Mouse (Mus musculus): ENCODE results near the gene Ch25h. TPM values are rescaled to one million over a fixed set of nuclear protein-coding genes. Genes with fewer than 3 reads are reported as not detected.

Ch25h gene
- total RNA-seq (2021): under 1 TPM in 1 of 2 experiments, not detected in 1; 0.42 TPM

DNA sequence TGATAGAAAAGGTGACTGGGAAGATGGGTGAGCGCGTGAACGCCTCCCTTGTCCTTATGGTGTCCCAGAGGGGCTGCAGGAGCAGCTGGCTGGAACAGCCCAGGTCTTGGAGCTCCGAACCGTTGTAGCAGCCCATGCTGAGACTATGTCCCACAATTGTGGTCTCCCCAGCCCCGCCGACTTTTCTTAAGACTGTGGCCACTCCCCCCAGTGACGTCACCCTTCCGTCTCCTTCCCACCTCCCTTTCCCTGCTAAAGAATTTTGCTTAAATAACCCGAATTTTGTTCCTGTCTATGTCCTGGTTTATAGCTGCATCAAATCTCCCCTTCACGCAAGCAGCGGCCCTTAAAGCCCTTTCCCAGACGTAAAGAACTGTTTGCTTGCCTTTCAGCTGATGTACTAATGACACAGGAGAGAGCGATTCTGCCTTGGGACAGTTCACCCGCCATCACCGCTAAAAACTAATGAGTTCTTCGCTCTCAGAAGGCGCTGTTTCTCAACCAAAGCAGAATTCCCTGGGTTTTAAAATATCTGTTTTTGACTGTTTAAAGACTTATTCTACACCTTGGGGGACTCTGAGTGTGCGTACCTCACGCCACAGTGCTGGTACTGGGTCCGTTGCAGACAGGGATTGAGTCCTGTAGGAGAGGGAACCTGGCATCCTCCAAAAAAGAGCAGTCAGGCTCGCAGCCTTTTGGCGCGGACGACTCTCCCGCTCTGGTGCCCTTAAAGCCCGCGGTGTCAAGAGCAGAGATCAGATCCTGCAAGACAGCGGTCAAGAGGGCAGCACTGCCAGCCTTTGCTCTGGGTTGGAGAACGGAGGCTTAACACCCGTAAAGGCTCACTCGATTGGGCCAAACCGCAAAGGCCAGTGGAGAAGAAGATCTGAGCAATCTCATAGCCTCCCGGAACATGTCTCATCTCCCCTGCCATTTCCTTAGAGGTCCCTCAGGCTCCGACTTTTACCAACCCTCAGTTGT is at the start of gene Ch25h:
Gene Ch25h, minus strand, starts transcription at position 174 of the 981 bp plus-strand sequence.
- intact Hi-C loops (cut with DNase I): loop anchor here (5.0 kb wide), 1 partner anchor 83 kb away; no protein-coding TSS in a partner anchor
- peak; percentile 56 to 67 for DNase-seq

DNA sequence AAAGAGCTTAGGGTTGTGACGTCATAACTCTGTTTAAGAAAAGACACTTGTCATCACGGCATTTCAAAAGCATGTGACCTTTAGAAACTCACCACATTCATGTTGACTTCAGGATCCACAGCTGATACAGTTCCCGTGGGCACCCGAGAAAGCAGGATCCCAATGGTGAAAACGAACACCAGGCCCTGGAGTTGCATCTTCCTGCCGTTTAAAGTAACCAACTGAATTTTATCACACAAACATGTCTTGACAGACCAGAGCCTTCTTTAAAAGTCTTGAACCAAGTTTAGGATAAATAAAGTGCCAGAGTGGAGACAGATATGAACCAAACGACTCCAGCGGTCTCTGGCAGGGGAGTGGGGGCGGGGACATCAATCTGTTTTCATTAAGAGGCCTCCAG is 49.7 kb upstream of the Ch25h start:
- no peak for DNase-seq
- intact Hi-C loops (cut with DNase I): no loop called here

DNA sequence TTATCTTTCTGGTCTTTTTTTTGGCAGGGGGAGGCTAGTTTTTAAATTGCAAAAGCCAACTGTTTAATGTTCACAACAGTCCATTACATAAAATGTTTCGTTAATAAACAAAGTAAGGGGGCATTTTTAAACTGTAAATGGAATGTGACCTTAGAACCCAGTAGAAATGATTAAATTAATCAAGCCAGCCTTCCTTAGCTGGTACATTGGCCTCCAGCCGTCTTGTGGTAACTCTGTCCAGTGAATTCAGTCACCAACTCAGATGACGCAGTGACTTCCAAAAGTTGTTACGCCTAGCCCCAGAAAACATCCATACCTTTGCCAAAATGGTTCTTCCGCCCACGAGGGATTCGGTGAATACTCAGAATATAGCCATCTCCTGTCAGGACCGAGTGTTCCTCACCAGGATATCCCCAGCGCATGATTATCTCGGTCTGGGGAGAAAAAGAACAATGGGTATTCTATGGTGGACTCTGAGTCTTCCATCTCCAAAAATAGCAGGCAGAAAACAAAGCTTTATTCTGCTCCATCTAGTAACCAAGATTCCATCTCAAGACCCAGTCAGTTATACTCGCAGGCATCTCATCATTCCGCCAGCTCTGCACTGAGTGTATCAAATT is 48.3 kb upstream of the Ch25h start:
- intact Hi-C loops (cut with DNase I): no loop called here
- no peak for DNase-seq

DNA sequence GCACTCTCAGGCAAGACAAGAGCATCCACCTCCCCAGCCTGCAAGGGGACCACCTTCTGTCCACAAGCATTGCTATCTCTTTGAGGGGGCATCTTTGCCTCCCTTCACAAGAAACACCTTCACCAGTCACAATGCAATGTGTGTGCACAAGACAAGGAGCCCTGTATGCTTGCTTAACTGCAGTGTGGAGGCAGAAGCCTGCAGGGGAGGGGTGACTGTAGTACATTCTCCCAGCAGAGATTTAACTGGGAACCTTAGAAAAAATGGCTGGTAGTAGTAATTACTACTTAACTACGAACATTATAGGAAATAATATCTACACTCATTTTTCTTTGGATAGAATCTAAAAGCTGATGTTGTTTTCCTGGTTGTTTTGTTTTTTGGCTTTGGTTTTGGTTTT is 47.0 kb upstream of the Ch25h start:
- intact Hi-C loops (cut with DNase I): no loop called here
- no peak for DNase-seq

DNA sequence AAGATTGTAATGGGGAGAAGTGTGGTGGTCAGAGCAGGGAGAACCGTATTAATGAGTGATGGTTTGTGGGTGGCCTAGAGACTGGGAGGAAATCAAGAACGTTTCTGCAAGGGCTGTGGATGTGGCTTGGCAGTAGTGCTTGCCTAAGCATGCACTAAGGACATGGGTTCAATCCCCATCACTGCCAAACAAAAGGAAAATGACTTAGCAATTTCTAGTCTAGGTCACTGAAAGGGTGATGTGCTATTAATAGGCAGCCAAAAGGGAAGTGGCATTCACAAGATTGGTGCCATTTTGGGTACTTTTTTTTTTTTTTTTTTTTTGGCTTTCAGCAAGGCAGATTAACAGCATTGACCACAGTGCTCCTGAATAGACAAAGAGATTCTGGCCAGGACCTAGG is 46.4 kb upstream of the Ch25h start:
- no peak for DNase-seq
- intact Hi-C loops (cut with DNase I): no loop called here

DNA sequence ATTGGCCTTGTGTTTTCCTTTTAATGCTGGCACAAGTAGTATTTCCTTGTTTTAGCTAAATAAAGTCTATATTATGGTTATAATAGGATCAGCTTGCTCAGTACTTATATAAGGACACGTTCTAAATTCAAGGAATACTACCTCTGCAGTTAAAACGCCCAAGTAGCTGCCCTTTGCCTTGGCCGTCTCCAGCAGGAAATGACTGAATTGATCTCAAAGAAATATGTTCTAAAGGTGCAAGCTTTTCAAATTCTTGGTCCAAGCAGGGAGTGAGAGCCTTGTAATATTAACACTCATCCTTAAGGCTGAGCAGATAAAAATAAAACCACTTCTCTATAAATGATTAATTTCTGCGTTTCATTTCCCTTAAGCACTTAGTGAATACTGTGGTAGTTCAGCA is 45.1 kb upstream of the Ch25h start:
- intact Hi-C loops (cut with DNase I): no loop called here
- no peak for DNase-seq

DNA sequence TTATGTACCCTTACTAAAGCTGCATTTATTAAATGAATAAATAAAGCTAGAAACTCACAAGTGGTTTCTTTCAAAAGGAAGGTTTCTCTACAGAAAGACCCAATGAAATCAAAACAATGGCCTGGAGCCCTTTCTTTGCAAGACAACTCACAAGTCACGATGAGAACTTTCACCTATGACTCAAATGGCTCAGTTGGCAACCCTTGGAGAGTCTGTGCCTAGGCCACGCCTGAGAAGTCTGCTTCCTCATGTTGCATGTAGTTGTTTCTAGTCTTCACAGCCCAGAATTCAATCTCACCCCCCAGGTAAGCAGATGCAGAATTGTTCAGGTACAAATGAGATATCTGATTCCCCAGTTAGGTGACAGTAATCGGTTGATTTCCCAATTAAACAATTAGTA is 44.7 kb upstream of the Ch25h start:
- no peak for DNase-seq
- intact Hi-C loops (cut with DNase I): no loop called here

DNA sequence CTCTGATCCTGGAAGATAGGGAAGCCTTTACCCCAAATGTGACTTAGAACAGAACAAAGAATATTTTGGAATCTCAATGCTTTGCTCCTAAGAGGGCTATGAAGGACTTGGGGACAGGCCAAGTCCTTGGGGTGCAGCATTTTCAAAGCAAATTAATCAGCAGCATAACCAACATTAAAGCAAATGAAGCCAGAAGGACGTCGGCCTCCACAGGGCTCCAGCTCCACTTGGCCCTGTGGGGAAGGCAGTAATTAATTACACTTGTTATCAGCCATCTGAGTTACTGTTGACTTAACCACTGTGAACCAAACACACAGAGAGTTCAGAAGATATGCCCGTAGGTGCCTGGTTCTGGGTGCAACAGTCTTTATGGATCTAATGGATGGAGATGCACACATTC is 43.8 kb upstream of the Ch25h start:
- DNase-seq: no peak
- intact Hi-C loops (cut with DNase I): no loop called here

DNA sequence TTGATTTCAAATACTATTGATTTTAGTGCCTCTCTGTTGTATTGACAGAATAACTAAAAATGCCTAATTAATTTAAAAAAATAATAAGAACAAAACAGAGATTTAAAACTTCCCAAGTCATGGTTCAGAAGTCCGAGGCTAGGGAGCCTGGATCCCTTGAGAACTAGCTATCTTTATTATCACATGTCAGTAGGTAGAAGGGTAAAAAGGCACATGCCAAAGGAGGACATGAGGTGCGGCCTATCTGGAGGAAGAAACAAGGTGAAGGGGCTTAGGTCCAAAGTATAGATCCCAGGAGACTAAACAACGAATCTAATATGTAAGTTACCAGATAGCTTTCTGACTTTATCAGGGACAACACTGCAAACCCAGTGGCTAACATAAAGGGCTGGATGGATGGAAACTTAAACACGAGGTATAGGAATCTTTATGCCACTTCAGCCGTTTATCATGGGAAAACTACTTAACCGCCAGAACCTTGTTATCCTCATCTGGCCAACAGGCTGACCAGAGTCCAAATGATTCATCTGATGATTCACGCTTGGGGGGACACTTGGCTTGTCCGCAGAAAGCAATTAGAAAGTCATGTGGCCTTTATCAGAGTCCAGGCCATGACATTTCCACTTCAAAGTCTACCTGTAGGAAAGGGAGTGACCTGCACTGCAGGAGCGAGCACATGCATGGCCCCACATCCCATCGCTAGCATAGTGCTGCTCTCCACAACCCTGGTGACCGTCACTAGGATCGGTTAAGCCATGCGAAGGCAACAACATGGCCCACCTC is 43.0 kb upstream of the Ch25h start:
- DNase-seq: no peak
- intact Hi-C loops (cut with DNase I): no loop called here

DNA sequence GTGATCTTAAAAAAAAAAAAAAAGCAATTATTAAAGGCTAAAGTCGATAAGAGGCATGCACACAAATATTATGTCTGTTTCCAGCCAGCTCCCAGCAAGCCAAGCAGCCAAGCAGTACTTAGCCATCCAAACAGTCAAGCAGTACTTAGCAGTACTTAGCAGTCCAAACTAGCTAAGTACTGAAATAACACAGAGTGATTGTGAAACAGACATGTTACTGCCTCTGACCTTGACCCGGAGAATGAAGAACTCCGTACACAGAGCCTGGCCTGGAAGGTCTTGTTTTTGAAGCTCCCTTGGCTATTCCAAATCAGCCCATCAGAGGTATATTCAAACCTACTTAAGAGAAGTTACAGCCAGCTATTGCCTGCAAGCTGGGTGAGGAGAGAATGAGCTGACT is 42.2 kb upstream of the Ch25h start:
- DNase-seq: no peak
- intact Hi-C loops (cut with DNase I): no loop called here

DNA sequence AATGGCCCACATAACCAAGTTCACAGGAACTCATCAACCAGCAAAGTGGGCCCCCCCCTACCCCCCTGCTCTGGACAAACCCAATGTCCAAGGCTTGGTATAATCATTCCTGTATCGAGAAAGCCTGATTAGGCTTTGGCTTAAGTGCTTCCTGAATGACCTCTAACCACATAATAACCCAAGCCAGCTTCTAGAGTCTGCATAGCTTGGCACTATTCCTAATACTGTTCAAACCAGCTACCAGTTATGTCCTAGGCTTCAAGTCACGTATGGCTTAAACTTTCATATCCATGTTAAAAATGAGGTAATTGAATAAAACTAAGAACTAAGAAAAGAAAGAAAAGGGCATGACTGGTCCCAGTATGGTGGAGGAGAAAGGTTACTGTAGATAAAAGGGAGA is 41.4 kb upstream of the Ch25h start:
- intact Hi-C loops (cut with DNase I): no loop called here
- DNase-seq: no peak

DNA sequence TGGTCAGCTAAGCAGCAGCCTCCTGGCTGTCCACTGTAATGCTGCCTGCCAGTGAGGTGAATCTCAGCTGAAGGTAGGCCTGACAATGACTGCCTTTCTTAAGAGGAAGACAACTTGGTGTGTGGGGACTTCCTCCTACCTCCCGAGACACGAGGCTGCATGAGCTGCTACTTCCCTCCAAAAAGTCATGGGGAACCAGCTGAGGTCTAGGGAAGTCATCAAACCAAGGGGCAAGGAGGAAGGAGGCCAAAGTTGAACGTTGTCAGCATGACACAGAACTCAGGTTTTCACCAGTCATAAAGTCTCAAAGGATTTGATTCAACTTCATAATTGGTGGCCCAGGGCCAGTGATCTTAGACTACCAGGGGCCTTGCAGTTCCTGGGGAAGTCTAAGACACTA is 40.7 kb upstream of the Ch25h start:
- intact Hi-C loops (cut with DNase I): no loop called here
- peak in 1 of 2 experiments; percentile 15 for DNase-seq

DNA sequence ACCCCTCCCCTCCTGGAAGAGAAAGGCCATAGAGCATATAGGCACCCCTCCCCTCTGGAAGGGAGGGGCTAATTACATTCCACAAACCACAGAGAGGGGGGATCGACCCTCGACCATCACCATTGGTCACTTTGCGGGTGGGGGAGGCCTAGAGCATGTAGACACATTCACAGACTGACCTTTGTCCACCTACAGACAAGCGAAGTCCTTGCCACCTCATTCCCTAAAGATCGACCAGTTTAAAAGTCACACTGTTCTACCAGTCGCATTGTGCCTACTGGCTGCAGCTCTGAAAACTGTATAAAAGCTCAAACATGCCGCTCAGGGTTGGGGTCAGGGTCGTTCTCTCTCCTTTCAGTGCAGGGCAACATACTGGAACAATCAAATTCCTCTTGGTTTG is 36.6 kb upstream of the Ch25h start:
- DNase-seq: no peak
- intact Hi-C loops (cut with DNase I): no loop called here

DNA sequence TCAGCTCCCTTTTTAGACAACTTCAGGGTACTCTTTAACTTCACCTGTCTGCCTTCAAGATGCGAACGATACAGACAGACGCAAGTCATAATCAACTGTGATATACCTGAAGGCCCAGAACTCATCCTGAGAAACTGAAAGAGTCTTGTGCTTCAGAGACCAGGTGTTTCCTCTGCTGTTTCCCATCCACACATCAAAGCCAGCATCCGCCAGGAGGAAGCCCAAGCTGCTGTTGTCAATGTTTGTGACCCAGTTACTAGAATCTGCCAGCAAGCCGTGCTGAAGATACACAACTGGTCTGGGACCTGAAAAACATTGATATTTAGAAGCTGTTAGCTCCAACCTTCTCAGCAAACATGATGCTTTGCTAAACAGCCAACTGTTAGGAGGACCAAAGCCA is 35.8 kb upstream of the Ch25h start:
- DNase-seq: peak in 1 of 2 experiments; percentile 20
- intact Hi-C loops (cut with DNase I): no loop called here

DNA sequence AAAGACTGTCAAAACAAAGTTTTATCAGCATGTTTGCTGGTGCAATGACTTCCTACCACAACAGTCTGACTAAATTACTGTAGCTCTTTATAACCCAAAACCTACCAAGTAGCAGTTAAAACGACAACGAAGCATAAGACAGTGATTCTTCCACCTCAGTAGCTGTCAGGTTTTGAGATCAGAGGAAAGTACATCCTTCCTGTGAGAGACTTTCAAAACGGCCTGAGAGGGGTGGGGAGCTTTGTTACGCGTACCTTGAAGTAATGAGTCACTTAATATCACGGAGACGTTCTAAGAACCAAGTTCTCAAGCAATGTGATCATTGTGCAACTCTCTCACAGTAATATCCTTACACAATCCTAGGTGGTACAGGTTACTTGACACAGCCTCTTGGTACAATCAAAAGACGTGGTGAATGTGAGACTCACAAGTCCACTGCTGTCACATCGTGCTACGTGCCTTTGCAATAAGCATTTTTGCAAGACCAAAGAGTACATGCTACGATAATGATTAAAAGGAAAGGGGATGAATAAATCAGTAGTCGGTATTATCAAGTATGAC is 30.3 kb upstream of the Ch25h start:
- DNase-seq: no peak
- intact Hi-C loops (cut with DNase I): no loop called here

DNA sequence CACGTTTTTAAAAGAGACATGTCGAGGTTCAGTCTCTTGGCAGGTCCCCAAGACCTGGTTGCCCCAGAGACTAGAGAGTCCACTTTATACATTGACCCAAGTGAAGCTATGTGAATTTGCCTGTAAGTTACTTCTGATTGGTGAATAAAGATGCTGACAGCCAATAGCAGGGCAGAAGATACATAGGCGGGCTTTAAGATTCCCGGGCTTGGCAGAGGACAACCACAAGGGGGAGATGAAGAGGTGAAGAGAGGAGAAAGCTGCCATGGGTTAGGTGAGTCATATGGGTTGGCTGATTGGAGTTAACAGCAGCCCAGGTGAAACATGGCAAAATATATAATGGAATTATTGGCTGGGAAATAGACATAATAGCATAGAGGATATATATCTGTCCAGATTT is 25.8 kb upstream of the Ch25h start:
- DNase-seq: peak; percentile 77 to 81
- intact Hi-C loops (cut with DNase I): loop anchor here (2.0 kb wide), 2 partner anchors 50 to 136 kb away; partner anchors contain the start of gene Ifit2

DNA sequence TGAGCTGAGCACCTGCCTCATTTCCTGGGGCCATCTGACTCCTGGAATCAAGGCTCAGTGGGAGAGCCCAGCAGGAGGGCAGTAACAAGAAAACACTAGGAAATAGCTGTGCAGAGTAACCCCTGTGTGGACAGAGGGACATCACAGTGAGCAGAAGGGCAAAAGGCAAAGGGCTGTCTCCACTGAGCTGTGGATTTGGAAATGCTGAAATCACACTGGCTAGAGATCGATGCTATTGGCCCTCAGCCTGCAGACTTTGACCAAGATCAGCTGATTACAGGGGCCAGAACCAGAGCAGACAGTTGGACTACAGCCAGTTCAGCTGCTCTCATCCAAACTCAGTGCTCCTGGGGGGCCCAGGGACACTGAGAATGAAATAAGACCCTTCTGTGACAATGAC is 21.4 kb upstream of the Ch25h start:
- intact Hi-C loops (cut with DNase I): loop anchor here (5.0 kb wide), 1 partner anchor 254 kb away; no protein-coding TSS in a partner anchor
- DNase-seq: no peak

DNA sequence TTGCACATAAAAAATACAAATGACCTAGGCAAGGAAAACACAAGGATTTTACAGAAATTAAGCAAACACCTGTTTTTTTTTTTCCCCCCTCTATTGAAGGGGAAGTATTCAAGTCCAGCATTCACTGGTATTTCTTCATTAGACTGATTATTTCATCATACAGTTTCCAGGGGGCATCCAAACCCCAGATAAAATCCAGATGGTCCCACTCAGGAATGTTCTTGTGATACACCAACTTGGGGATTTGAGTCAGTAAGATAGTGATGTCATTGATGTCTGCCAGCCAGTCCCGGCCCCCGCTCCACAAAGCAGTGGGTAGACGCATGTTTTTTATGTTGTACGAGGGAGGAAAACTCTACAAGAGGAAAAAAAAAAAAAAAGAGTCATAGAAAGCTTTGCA is 18.9 kb upstream of the Ch25h start:
- DNase-seq: no peak
- intact Hi-C loops (cut with DNase I): no loop called here

DNA sequence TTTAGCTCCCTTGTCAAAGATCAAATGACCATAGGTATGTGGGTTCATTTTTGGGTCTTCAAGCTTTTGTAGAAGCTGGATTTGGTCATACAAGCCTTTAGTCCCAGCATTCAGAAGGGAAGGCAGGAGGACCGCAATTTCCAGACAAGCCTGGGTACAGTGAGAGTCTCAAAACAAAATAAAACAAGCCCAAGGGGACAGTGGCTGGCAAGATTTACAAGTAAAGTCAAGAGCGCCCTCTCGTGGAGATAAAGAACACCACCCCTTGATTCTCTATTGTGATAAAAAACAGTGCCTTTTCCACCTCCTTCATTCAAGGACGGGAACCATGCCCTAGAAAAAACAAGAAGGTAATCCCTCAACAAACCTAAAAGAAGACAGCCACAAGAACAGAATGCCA is 8.6 kb upstream of the Ch25h start:
- DNase-seq: peak; percentile 46 to 72
- intact Hi-C loops (cut with DNase I): loop anchor here (1.0 to 2.0 kb wide), 2 partner anchors 149 to 239 kb away; no protein-coding TSS in a partner anchor

DNA sequence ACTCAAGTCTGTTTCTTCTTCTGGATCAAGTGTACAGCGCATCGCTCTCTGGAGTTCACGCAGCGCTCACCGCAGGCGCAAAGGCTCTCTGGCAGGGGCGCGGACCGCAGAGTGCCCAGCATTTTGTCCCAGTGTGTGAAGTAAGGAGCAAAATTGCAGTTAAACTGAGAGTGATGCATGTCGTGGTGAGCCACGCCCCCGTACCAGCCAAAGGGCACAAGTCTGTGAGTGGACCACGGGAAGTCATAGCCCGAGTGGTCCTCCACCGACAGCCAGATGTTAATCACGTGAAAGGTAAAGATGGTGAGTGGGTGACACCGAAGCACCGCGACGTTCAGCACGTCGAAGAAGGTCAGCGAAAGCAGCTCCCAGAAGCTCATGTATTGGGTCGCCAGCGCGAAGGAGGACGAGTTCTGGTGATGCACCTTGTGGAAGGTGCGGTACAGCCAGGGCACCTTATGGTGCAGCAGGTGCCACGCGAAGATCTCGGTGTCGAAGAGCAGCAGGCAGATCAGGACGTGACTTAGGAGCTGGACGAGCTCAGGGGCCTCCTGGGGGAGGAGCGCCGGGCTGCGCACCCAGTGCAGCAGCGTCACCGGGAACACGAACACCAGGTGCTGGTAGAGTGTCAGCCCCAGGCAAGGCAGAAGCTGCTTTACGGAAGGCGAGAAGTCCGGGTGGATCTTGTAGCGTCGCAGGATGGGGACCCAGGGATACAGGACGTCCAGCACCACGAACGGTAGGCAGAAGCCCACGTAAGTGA is 555 bp downstream of the Ch25h start:
- intact Hi-C loops (cut with DNase I): loop anchor here (5.0 kb wide), 1 partner anchor 82 kb away; no protein-coding TSS in a partner anchor
- DNase-seq: peak in 1 of 2 experiments; percentile 12
